Mouse (Mus musculus): ENCODE measurements around the gene Hoxa10. TPM values are rescaled to one million over a fixed set of nuclear protein-coding genes. Genes with fewer than 3 reads are reported as not detected.

Gene Hoxa10
- polyA plus RNA-seq, 1 experiment from 2014 or later = 0.08 TPM

GRCm38 (mm10) chr6:52252016-52252774 is 11.5 kb upstream of the Hoxa10 start:
- no peaks in the 10 kb centered on the region for H3K9me3 ChIP-seq (replicated peaks)
- H3K9ac ChIP-seq = no peak overlapping the region
- no peak overlapping the region for H3K27ac ChIP-seq (replicated peaks)
- WGBS (ENCODE audit: insufficient replicate concordance) = 3% methylated on average over 24 of the region's 24 CpGs
- no peak for ATAC-seq (ENCODE audit: insufficient read depth)
- no peak overlapping the region for H3K4me3 ChIP-seq (replicated peaks)
- H3K4me2 ChIP-seq = no peak overlapping the region
- H3K27me3 ChIP-seq = peaks cover 100% of the 10 kb centered on the region
- no peaks in the 10 kb centered on the region for H3K36me3 ChIP-seq (replicated peaks)
- no peaks in the 10 kb centered on the region for H3K4me1 ChIP-seq (replicated peaks)

GRCm38 (mm10) chr6:52251177-52251879 is 10.7 kb upstream of the Hoxa10 start:
- Histone ChIP-seq H3K4me1 (replicated peaks) (no peaks in the 10 kb centered on the region), H3K4me2 (no peak overlapping the region), H3K9me3 (replicated peaks) (no peaks in the 10 kb centered on the region), H3K27ac (replicated peaks) (no peak overlapping the region), H3K9ac (no peak overlapping the region), H3K36me3 (replicated peaks) (no peaks in the 10 kb centered on the region), H3K4me3 (replicated peaks) (no peak overlapping the region), H3K27me3 (peaks cover 100% of the 10 kb centered on the region)
- 9% methylated on average over 7 of the region's 7 CpGs for WGBS (ENCODE audit: insufficient replicate concordance)
- ATAC-seq (ENCODE audit: insufficient read depth) = no peak

GRCm38 (mm10) chr6:52249826-52250225 is 9.2 kb upstream of the Hoxa10 start:
- H3K27ac ChIP-seq (replicated peaks) = no peak overlapping the region
- H3K36me3 ChIP-seq (replicated peaks) = no peaks in the 10 kb centered on the region
- WGBS (ENCODE audit: insufficient replicate concordance) = 2% methylated on average over 4 of the region's 4 CpGs
- H3K9me3 ChIP-seq (replicated peaks) = no peaks in the 10 kb centered on the region
- H3K9ac ChIP-seq = no peak overlapping the region
- H3K4me1 ChIP-seq (replicated peaks) = no peaks in the 10 kb centered on the region
- peaks cover 100% of the 10 kb centered on the region for H3K27me3 ChIP-seq
- no peak for ATAC-seq (ENCODE audit: insufficient read depth)
- no peak overlapping the region for H3K4me3 ChIP-seq (replicated peaks)
- no peak overlapping the region for H3K4me2 ChIP-seq

GRCm38 (mm10) chr6:52249415-52249738 is 8.7 kb upstream of the Hoxa10 start:
- no peak for ATAC-seq (ENCODE audit: insufficient read depth)
- no peak overlapping the region for H3K27ac ChIP-seq (replicated peaks)
- H3K9ac ChIP-seq = no peak overlapping the region
- WGBS (ENCODE audit: insufficient replicate concordance) = under 1% methylated on average over 16 of the region's 16 CpGs
- no peaks in the 10 kb centered on the region for H3K9me3 ChIP-seq (replicated peaks)
- no peak overlapping the region for H3K4me3 ChIP-seq (replicated peaks)
- peaks cover 100% of the 10 kb centered on the region for H3K27me3 ChIP-seq
- no peaks in the 10 kb centered on the region for H3K36me3 ChIP-seq (replicated peaks)
- no peak overlapping the region for H3K4me2 ChIP-seq
- no peaks in the 10 kb centered on the region for H3K4me1 ChIP-seq (replicated peaks)

- Histone ChIP-seq H3K4me3 (replicated peaks) (no peak overlapping the region), H3K9me3 (replicated peaks) (no peaks in the 10 kb centered on the region), H3K4me1 (replicated peaks) (no peaks in the 10 kb centered on the region), H3K9ac (no peak overlapping the region), H3K27ac (replicated peaks) (no peak overlapping the region), H3K36me3 (replicated peaks) (no peaks in the 10 kb centered on the region), H3K27me3 (peaks cover 100% of the 10 kb centered on the region), H3K4me2 (no peak overlapping the region)
- WGBS (ENCODE audit: insufficient replicate concordance) = 2% methylated on average over 27 of the region's 27 CpGs
- no peak for ATAC-seq (ENCODE audit: insufficient read depth)
Observed at GRCm38 (mm10) chr6:52248638-52249414, 8.2 kb upstream of the Hoxa10 start.

GRCm38 (mm10) chr6:52247766-52248637 is 7.3 kb upstream of the Hoxa10 start:
- ATAC-seq (ENCODE audit: insufficient read depth) = no peak
- Histone ChIP-seq H3K4me1 (replicated peaks) (no peaks in the 10 kb centered on the region), H3K9me3 (replicated peaks) (no peaks in the 10 kb centered on the region), H3K27me3 (peaks cover 100% of the 10 kb centered on the region), H3K27ac (replicated peaks) (no peak overlapping the region), H3K4me3 (replicated peaks) (no peak overlapping the region), H3K9ac (no peak overlapping the region), H3K36me3 (replicated peaks) (no peaks in the 10 kb centered on the region), H3K4me2 (no peak overlapping the region)
- 2% methylated on average over 23 of the region's 23 CpGs for WGBS (ENCODE audit: insufficient replicate concordance)

GRCm38 (mm10) chr6:52246916-52247315 is 6.3 kb upstream of the Hoxa10 start:
- H3K36me3 ChIP-seq (replicated peaks) = no peaks in the 10 kb centered on the region
- no peak for ATAC-seq (ENCODE audit: insufficient read depth)
- H3K4me2 ChIP-seq = no peak overlapping the region
- no peaks in the 10 kb centered on the region for H3K9me3 ChIP-seq (replicated peaks)
- peaks cover 100% of the 10 kb centered on the region for H3K27me3 ChIP-seq
- H3K9ac ChIP-seq = no peak overlapping the region
- H3K4me3 ChIP-seq (replicated peaks) = no peak overlapping the region
- WGBS (ENCODE audit: insufficient replicate concordance) = 0% methylated on average over 3 of the region's 3 CpGs
- no peaks in the 10 kb centered on the region for H3K4me1 ChIP-seq (replicated peaks)
- H3K27ac ChIP-seq (replicated peaks) = no peak overlapping the region

GRCm38 (mm10) chr6:52246403-52246803 is 5.7 kb upstream of the Hoxa10 start:
- WGBS (ENCODE audit: insufficient replicate concordance) = 2% methylated on average over 26 of the region's 26 CpGs
- ATAC-seq (ENCODE audit: insufficient read depth) = no peak

GRCm38 (mm10) chr6:52245757-52246142 is 5.1 kb upstream of the Hoxa10 start, which contains the start of gene Hoxa11:
Hoxa11 (minus strand) TSS chr6:52245810.
- Histone ChIP-seq H3K9me3 (replicated peaks) (no peaks in the 10 kb centered on the region), H3K4me3 (replicated peaks) (no peak within 1 kb of the TSS), H3K9ac (no peak within 1 kb of the TSS), H3K27ac (replicated peaks) (no peak within 1 kb of the TSS), H3K4me2 (no peak within 1 kb of the TSS), H3K27me3 (peaks cover 100% of the 10 kb centered on the region), H3K4me1 (replicated peaks) (no peaks in the 10 kb centered on the region), H3K36me3 (replicated peaks) (no peaks in the 10 kb centered on the region)
- WGBS (ENCODE audit: insufficient replicate concordance) = under 1% methylated on average over 20 of the region's 20 CpGs
- no peak for ATAC-seq (ENCODE audit: insufficient read depth)

More at GRCm38 (mm10) chr6:52246403-52246803, 5.7 kb upstream of the Hoxa10 start:
- Histone ChIP-seq H3K9ac (no peak overlapping the region), H3K27me3 (peaks cover 100% of the 10 kb centered on the region), H3K27ac (replicated peaks) (no peak overlapping the region), H3K4me3 (replicated peaks) (no peak overlapping the region), H3K36me3 (replicated peaks) (no peaks in the 10 kb centered on the region), H3K9me3 (replicated peaks) (no peaks in the 10 kb centered on the region), H3K4me1 (replicated peaks) (no peaks in the 10 kb centered on the region), H3K4me2 (no peak overlapping the region)

GRCm38 (mm10) chr6:52245040-52245756 is 4.5 kb upstream of the Hoxa10 start:
- no peaks in the 10 kb centered on the region for H3K4me1 ChIP-seq (replicated peaks)
- WGBS (ENCODE audit: insufficient replicate concordance) = 1% methylated on average over 70 of the region's 71 CpGs
- H3K4me3 ChIP-seq (replicated peaks) = no peak overlapping the region
- no peak overlapping the region for H3K9ac ChIP-seq
- H3K27ac ChIP-seq (replicated peaks) = no peak overlapping the region
- no peaks in the 10 kb centered on the region for H3K36me3 ChIP-seq (replicated peaks)
- no peak overlapping the region for H3K4me2 ChIP-seq
- peaks cover 100% of the 10 kb centered on the region for H3K27me3 ChIP-seq
- no peak for ATAC-seq (ENCODE audit: insufficient read depth)
- no peaks in the 10 kb centered on the region for H3K9me3 ChIP-seq (replicated peaks)

Measured in liver, embryonic 15.5 days (tissue).